Mouse (Mus musculus) C2C12 (cell line): Measurements from ENCODE around the gene Etv6. TPM values are rescaled to one million over a fixed set of nuclear protein-coding genes. Genes with fewer than 3 reads are reported as not detected.

Experiments
- H3K27me3 ChIP-seq: one replicate; pipeline ENCODE4 v1.6.1; 2011; ENCODE audit not compliant: control insufficient read depth, insufficient read depth, insufficient read length
- H3K36me3 ChIP-seq: one replicate; pipeline ENCODE4 v1.6.1; 2011; ENCODE audit not compliant: control insufficient read depth, insufficient read depth
- H3K4me3 ChIP-seq: one replicate; pipeline ENCODE4 v1.5.1; 2011; ENCODE audit warnings: mild to moderate bottlenecking, control low read depth; ENCODE audit not compliant: poor library complexity, insufficient read depth, severe bottlenecking
- H3K79me2 ChIP-seq: one replicate; pipeline ENCODE4 v1.6.1; 2011; ENCODE audit not compliant: control insufficient read depth, insufficient read depth
- H3K79me3 ChIP-seq: one replicate; pipeline ENCODE4 v1.6.1; 2011; ENCODE audit warnings: low read depth, control low read depth
- H3ac ChIP-seq: one replicate; pipeline ENCODE3; 2011; ENCODE audit warnings: low read depth; ENCODE audit not compliant: control insufficient read depth, insufficient read length
- CEBPB ChIP-seq: IDR thresholded peaks from one replicate; pipeline ENCODE4 v1.6.1; 2011; ENCODE audit warnings: low read depth, mild to moderate bottlenecking, control low read depth, moderate library complexity
- CTCF ChIP-seq: IDR thresholded peaks from one replicate; pipeline ENCODE4 v1.5.1; 2011; ENCODE audit not compliant: control insufficient read depth, insufficient read depth, insufficient read length
- FOSL1 ChIP-seq: IDR thresholded peaks from one replicate; pipeline ENCODE4 v1.8.0; 2011; ENCODE audit warnings: mild to moderate bottlenecking, low read length; ENCODE audit not compliant: poor library complexity, insufficient read depth, severe bottlenecking
- MAX ChIP-seq: IDR thresholded peaks from one replicate; pipeline ENCODE4 v1.6.1; 2011; ENCODE audit warnings: mild to moderate bottlenecking, control low read depth
- MYOD1 ChIP-seq: IDR thresholded peaks from one replicate; pipeline ENCODE4 v1.6.1; 2011; ENCODE audit warnings: low read depth; ENCODE audit not compliant: control insufficient read depth, insufficient read length
- MYOG ChIP-seq: IDR thresholded peaks from one replicate; pipeline ENCODE4 v1.6.1; 2011; ENCODE audit not compliant: control insufficient read depth, insufficient read length; ENCODE audit errors: extremely low read depth
- USF1 ChIP-seq: IDR thresholded peaks from one replicate; pipeline ENCODE4 v1.6.1; 2011; ENCODE audit warnings: low read depth, mild to moderate bottlenecking, control low read depth, moderate library complexity
- polyA plus RNA-seq: library from polyadenylated mRNA; unstranded; fragments of >200 nt; fragmentation: generic; extraction: Trizol; gene quantifications from one replicate; pipeline ENCODE4 v1.2.1, GENCODE M21; 2012; ENCODE audit warnings: missing spikeins

Gene Etv6
- polyA plus RNA-seq, 1 experiment, result 8.5 TPM

DNA sequence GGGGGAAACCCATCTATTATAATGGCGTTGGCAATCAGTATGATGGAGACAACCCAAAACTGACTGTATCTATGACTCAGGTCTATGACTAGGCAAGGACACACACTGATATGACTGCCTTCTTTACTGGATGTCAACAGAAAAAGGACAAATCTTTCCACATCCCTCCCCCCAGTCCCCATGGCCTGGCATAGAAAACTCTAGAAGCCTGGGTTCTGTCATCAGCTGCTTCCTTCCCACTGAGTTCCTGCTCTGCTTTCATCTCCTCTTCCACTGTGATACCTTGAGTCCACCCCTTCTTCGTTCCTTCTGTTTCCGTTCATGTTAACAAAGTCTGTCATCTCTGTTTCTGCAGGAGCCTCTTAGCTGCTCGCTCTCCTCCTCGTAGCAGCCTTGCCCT, 170.2 kb downstream of the Etv6 start:
- TF ChIP-seq MAX (no peak), CEBPB (no peak), CTCF (no peak), FOSL1 (no peak), MYOG (no peak), USF1 (no peak), MYOD1 (no peak)
- Histone ChIP-seq H3K27me3 (no peaks in the 10 kb centered on the region), H3K79me2 (peaks cover 11% of the 10 kb centered on the region), H3K36me3 (peaks cover 4% of the 10 kb centered on the region), H3K79me3 (no peaks in the 10 kb centered on the region), H3ac (no peak overlapping the region), H3K4me3 (no peak overlapping the region)

GRCm38 (mm10) chr6:134206251-134206650, 170.8 kb downstream of the Etv6 start:
- Histone ChIP-seq H3K36me3 (peaks cover 4% of the 10 kb centered on the region), H3ac (no peak overlapping the region), H3K79me2 (peaks cover 11% of the 10 kb centered on the region), H3K4me3 (no peak overlapping the region), H3K27me3 (no peaks in the 10 kb centered on the region), H3K79me3 (no peaks in the 10 kb centered on the region)
- TF ChIP-seq FOSL1, result no peak
- TF ChIP-seq MAX, result no peak
- no peak for TF ChIP-seq USF1
- TF ChIP-seq CTCF, result no peak
- TF ChIP-seq MYOG, result no peak
- TF ChIP-seq MYOD1, result no peak
- no peak for TF ChIP-seq CEBPB

GRCm38 (mm10) chr6:134207391-134208179, 172.1 kb downstream of the Etv6 start:
- Histone ChIP-seq H3K4me3 (no peak overlapping the region), H3K79me2 (peaks cover under 1% of the 10 kb centered on the region)

GRCm38 (mm10) chr6:134208180-134208952, 172.9 kb downstream of the Etv6 start:
- H3K79me3 ChIP-seq, result no peaks in the 10 kb centered on the region
- H3K36me3 ChIP-seq, result peaks cover 4% of the 10 kb centered on the region
- H3ac ChIP-seq, result no peak overlapping the region
- TF ChIP-seq CTCF, result no peak
- no peak for TF ChIP-seq MAX
- no peak for TF ChIP-seq MYOD1
- no peak for TF ChIP-seq USF1
- TF ChIP-seq CEBPB, result no peak
- no peak for TF ChIP-seq FOSL1
- no peak for TF ChIP-seq MYOG
- no peaks in the 10 kb centered on the region for H3K79me2 ChIP-seq
- no peak overlapping the region for H3K4me3 ChIP-seq
- H3K27me3 ChIP-seq, result no peaks in the 10 kb centered on the region

More at GRCm38 (mm10) chr6:134207391-134208179, 172.1 kb downstream of the Etv6 start:
- TF ChIP-seq MYOG (no peak), CEBPB (no peak), CTCF (no peak), USF1 (no peak), MAX (no peak), FOSL1 (no peak)
- H3K79me3 ChIP-seq, result no peaks in the 10 kb centered on the region
- no peaks in the 10 kb centered on the region for H3K27me3 ChIP-seq
- H3ac ChIP-seq, result no peak overlapping the region
- peaks cover 4% of the 10 kb centered on the region for H3K36me3 ChIP-seq

DNA sequence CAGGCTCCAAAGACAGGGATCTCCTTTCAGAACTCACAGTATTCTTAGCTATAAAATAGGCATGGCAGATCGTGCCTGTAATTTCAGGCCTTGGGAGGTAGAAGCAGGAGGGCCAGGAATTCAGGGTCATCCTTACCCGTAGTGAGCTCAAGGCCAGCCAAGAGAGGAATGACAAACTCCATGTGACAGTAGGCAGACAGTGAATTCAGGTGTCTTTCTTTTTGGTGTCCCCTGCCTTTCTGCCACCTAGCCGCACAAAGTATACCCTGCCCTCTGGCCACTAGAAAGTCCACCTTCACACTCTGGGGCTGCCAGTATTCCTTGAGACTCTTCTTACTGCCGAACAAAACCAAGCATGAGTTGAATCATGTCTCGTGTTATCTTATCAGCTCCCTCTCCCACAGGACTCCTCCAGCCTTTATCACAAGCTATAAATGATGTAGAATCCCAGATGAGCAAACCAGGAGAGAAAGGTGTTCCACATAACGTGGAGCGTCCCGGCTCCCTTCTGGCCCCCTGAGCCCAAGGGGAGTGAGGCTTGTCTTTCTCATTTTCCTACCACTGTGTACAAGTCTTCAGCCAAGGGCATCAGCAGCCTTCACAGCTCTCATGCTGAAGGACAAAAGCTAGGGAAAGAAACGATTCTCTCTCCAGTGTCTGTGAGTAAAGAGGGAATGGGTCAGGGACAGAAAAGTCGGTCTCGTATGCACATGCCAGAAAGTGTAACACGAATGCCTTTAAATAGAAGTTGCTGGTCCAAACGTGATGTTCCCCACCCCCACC, 175.4 kb downstream of the Etv6 start:
- Histone ChIP-seq H3ac (no peak overlapping the region), H3K27me3 (no peaks in the 10 kb centered on the region), H3K79me2 (no peaks in the 10 kb centered on the region), H3K36me3 (peaks cover 4% of the 10 kb centered on the region), H3K79me3 (no peaks in the 10 kb centered on the region), H3K4me3 (no peak overlapping the region)
- TF ChIP-seq FOSL1 (no peak), USF1 (no peak), CEBPB (no peak), CTCF (no peak), MAX (no peak), MYOD1 (no peak), MYOG (no peak)
